Mouse (Mus musculus): ENCODE data around the gene Fgg. TPM values are rescaled to one million over a fixed set of nuclear protein-coding genes. Genes with fewer than 3 reads are reported as not detected.

The Fgg gene
- total RNA-seq (2021): not detected

GRCm38 (mm10) chr3:83007557-83007956, at the start of gene Fgg:
Fgg (plus strand) TSS chr3:83007724.
- no peak for DNase-seq (ENCODE audit: extremely low spot score in 1 of 2, low spot score in 1 of 2)

- DNase-seq (ENCODE audit: extremely low spot score in 1 of 2, low spot score in 1 of 2): no peak
Observed at GRCm38 (mm10) chr3:82971046-82971445, 36.5 kb upstream of the Fgg start.

GRCm38 (mm10) chr3:82980818-82981217, 26.7 kb upstream of the Fgg start:
- no peak for DNase-seq (ENCODE audit: extremely low spot score in 1 of 2, low spot score in 1 of 2)

GRCm38 (mm10) chr3:82981861-82982260, 25.7 kb upstream of the Fgg start:
- no peak for DNase-seq (ENCODE audit: extremely low spot score in 1 of 2, low spot score in 1 of 2)

- no peak for DNase-seq (ENCODE audit: extremely low spot score in 1 of 2, low spot score in 1 of 2)
Observed at GRCm38 (mm10) chr3:82984840-82985239, 22.7 kb upstream of the Fgg start.

- no peak for DNase-seq (ENCODE audit: extremely low spot score in 1 of 2, low spot score in 1 of 2)
Observed at GRCm38 (mm10) chr3:82991963-82992362, 15.6 kb upstream of the Fgg start.

GRCm38 (mm10) chr3:82992956-82993355, 14.6 kb upstream of the Fgg start:
- no peak for DNase-seq (ENCODE audit: extremely low spot score in 1 of 2, low spot score in 1 of 2)

- DNase-seq (ENCODE audit: extremely low spot score in 1 of 2, low spot score in 1 of 2): no peak
Observed at GRCm38 (mm10) chr3:82995368-82995767, 12.2 kb upstream of the Fgg start.

- DNase-seq (ENCODE audit: extremely low spot score in 1 of 2, low spot score in 1 of 2): no peak
Observed at GRCm38 (mm10) chr3:82996656-82997055, 10.9 kb upstream of the Fgg start.

GRCm38 (mm10) chr3:82998772-82999463, 8.6 kb upstream of the Fgg start:
- peak in 1 of 2 experiments; percentile 53 for DNase-seq (ENCODE audit: extremely low spot score in 1 of 2, low spot score in 1 of 2)

GRCm38 (mm10) chr3:82999995-83000394, 7.5 kb upstream of the Fgg start:
- no peak for DNase-seq (ENCODE audit: extremely low spot score in 1 of 2, low spot score in 1 of 2)

- DNase-seq (ENCODE audit: extremely low spot score in 1 of 2, low spot score in 1 of 2): peak in 1 of 2 experiments; percentile 63
Observed at GRCm38 (mm10) chr3:83002191-83002590, 5.3 kb upstream of the Fgg start.

GRCm38 (mm10) chr3:83003068-83003467, 4.5 kb upstream of the Fgg start:
- DNase-seq (ENCODE audit: extremely low spot score in 1 of 2, low spot score in 1 of 2): no peak

GRCm38 (mm10) chr3:83004801-83005200, 2.7 kb upstream of the Fgg start:
- DNase-seq (ENCODE audit: extremely low spot score in 1 of 2, low spot score in 1 of 2): no peak

- DNase-seq (ENCODE audit: extremely low spot score in 1 of 2, low spot score in 1 of 2): no peak
Observed at GRCm38 (mm10) chr3:83010291-83010690, 2.8 kb downstream of the Fgg start.

- no peak for DNase-seq (ENCODE audit: extremely low spot score in 1 of 2, low spot score in 1 of 2)
Observed at GRCm38 (mm10) chr3:83011136-83011535, 3.6 kb downstream of the Fgg start.

GRCm38 (mm10) chr3:83011565-83011964, 4.0 kb downstream of the Fgg start:
- DNase-seq (ENCODE audit: extremely low spot score in 1 of 2, low spot score in 1 of 2): no peak

GRCm38 (mm10) chr3:83012636-83013035, 5.1 kb downstream of the Fgg start:
- DNase-seq (ENCODE audit: extremely low spot score in 1 of 2, low spot score in 1 of 2): no peak

- no peak for DNase-seq (ENCODE audit: extremely low spot score in 1 of 2, low spot score in 1 of 2)
Observed at GRCm38 (mm10) chr3:83013951-83014350, 6.4 kb downstream of the Fgg start.

GRCm38 (mm10) chr3:83016236-83016635, 8.7 kb downstream of the Fgg start:
- DNase-seq (ENCODE audit: extremely low spot score in 1 of 2, low spot score in 1 of 2): no peak

- DNase-seq (ENCODE audit: extremely low spot score in 1 of 2, low spot score in 1 of 2): no peak
Observed at GRCm38 (mm10) chr3:83020387-83020786, 12.9 kb downstream of the Fgg start.

- no peak for DNase-seq (ENCODE audit: extremely low spot score in 1 of 2, low spot score in 1 of 2)
Observed at GRCm38 (mm10) chr3:83021176-83021575, 13.7 kb downstream of the Fgg start.

GRCm38 (mm10) chr3:83025036-83025435, 17.5 kb downstream of the Fgg start:
- DNase-seq (ENCODE audit: extremely low spot score in 1 of 2, low spot score in 1 of 2): no peak

Data from layer of hippocampus, postnatal 25 days (tissue).